Mouse (Mus musculus) T-helper 1 cell (primary cell): Measurements from ENCODE around the gene Obp2b.
"Not testable (repeated sequence)": the region's sequence is repeated elsewhere in the genome, so short reads cannot be mapped to it uniquely, and the experiment has no call there.

Experiments used
- in situ Hi-C: fragments of 300-600 bp; cut with MboI, MseI; formaldehyde crosslinking; loops from one replicate; pipeline ENCODE4 v1.15.1; 2025; ENCODE audit warnings: high pct_unique_total_duplicates

Gene Obp2b

DNA sequence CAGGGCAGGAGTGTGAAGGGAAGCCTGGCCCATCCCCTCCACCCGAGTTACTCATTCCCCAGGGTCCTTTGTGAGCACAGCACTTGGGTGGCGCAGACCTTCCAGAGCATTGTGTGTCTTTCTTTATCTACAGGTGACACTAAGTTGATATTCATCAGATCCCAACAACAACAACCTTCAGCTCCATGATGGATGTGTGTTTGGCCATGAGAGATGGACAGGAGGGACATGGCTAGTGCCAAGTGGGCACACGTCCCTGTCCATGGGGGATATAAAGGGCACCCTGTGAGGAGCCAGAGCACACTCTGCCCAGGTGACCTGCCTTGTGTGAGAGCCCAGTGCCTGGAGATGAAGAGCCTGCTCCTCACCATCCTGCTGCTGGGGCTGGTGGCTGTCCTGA lies at the start of gene Obp2b:
Gene Obp2b (plus strand): TSS at position 301 of the 400 bp plus-strand sequence.
- in situ Hi-C loops: not testable (repeated sequence)

DNA sequence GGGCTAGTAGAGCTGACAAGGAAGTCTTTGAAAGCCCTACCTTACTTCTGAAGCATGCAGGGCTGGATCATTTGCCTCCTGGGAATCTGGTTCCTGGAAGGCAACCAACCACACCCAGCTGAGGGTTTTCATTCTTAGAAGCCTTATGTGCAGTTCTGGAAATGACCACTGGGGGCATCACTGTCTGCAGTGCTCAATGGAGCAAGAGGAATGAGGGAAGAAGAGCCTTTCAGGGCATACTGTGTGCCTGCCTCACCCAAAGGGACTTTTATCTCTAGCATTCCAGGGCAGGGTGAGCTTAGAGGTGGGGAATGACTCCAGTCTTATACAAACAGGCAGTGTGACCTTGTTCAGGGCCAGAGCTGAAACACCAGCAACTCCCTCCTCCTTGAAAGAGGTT lies 42.2 kb upstream of the Obp2b start:
- in situ Hi-C loops: no loop called here

DNA sequence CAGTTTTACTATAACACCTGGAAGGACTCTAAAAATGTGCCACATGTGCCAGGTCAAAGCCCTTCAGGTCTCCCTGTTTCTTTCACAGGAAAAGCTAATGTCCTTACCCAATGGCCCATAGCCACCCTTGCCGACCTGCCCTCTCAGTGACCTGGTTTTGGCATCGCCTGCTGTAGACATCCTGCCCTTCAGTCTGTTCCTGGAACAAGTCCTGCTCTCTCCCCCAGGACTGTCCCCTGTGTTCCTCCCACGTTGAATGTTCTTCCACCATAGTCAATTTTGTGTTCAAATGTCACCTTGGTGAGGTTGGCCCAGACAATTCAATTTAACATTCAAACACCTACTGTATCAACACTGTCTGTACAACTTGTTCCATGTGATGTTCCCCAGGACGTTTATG lies 39.9 kb upstream of the Obp2b start:
- in situ Hi-C loops: no loop called here

- in situ Hi-C loops: no loop called here
These were observed 38.1 kb upstream of the Obp2b start for GRCm38 (mm10) chr2:25698696-25699095.

- in situ Hi-C loops: loop anchor here (5.0 to 10.0 kb wide), 2 partner anchors 42 to 815 kb away; partner anchors contain the start of genes Lcn5 and Notch1
These were observed 37.1 kb upstream of the Obp2b start, which contains the start of gene Obp2a for GRCm38 (mm10) chr2:25699743-25700142. Obp2a (plus strand) TSS chr2:25700043.

GRCm38 (mm10) chr2:25701001-25701400 lies 35.8 kb upstream of the Obp2b start:
- in situ Hi-C loops: loop anchor here (5.0 to 10.0 kb wide), 2 partner anchors 44 to 814 kb away; partner anchors contain the start of genes Lcn5 and Notch1

- in situ Hi-C loops: loop anchor here (5.0 to 10.0 kb wide), 2 partner anchors 46 to 811 kb away; partner anchors contain the start of genes Lcn5 and Notch1
These were observed 33.1 kb upstream of the Obp2b start for GRCm38 (mm10) chr2:25703706-25704105.

- in situ Hi-C loops: loop anchor here (10.0 kb wide), 1 partner anchor 808 kb away; the partner anchor contains the start of gene Notch1
These were observed 29.9 kb upstream of the Obp2b start, which contains the start of gene Bmyc for GRCm38 (mm10) chr2:25706643-25707481. Bmyc (plus strand) TSS chr2:25706739.

- in situ Hi-C loops: loop anchor here (10.0 kb wide), 1 partner anchor 807 kb away; the partner anchor contains the start of gene Notch1
These were observed 28.7 kb upstream of the Obp2b start for GRCm38 (mm10) chr2:25708121-25708520.

DNA sequence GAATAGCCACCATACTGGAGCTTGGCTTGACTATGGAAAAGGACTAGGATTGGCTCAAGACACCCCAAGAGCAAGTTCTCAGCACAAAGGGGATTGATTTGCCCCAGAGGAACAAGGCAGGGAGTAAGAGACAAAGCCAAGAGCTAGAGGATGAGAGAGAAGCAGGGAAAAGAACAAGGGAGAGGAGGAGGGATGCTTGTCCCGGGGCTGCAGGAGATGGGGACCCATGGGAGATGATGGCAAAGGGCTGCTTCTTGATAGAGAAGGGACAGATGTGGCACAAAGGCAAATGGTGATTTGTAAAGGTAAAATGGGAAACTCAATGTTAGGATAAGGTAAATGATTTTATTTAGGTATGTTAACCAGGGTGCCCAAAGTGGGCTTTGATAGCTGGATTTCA lies 27.8 kb upstream of the Obp2b start:
- in situ Hi-C loops: loop anchor here (10.0 kb wide), 1 partner anchor 806 kb away; the partner anchor contains the start of gene Notch1

GRCm38 (mm10) chr2:25709791-25710190 lies 27.0 kb upstream of the Obp2b start:
- in situ Hi-C loops: loop anchor here (10.0 kb wide), 1 partner anchor 805 kb away; the partner anchor contains the start of gene Notch1

DNA sequence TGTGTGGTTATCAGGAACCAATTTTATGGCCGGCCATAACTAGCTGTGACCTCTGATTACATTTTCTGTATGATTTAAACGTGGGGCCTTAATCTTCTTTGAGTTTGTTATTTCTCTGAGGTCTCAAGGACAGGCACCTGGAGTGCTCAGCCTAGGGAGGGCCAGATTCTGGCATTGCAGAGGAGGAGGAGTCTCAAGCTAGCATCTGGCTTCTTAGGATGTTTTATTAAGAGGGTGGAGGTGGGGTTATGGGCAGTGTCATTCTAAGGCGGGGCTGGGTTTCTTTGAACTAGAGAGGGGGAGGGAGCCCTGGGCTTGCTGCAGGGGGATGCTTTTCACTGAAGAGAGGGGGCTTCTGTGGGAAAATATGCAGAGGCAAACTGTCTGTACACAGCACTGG lies 25.2 kb upstream of the Obp2b start:
- in situ Hi-C loops: not testable (repeated sequence)

GRCm38 (mm10) chr2:25717222-25717621 lies 19.6 kb upstream of the Obp2b start:
- in situ Hi-C loops: loop anchor here (5.0 kb wide), 1 partner anchor 35 kb away; no protein-coding TSS in a partner anchor

GRCm38 (mm10) chr2:25733199-25733930 lies 3.4 kb upstream of the Obp2b start:
- in situ Hi-C loops: no loop called here

DNA sequence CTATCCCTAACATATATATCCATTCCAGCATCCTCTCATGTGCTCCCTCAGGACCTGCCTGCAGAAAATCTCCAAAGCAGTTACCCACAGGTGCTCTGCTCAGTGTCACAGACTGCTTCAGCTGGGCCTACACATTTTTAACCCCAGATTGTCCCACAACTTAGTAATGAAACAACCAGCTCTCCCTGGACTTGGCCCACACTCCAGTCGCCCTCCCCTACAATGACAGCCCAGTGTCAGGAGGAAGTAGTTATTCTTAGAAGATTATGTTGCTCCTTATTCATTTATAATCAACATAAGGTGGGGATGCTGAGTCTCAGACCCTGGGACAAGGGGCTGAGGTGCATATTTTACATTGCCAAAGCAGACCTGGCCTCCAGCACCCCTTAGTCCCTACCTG lies 4.9 kb downstream of the Obp2b start:
- in situ Hi-C loops: no loop called here

DNA sequence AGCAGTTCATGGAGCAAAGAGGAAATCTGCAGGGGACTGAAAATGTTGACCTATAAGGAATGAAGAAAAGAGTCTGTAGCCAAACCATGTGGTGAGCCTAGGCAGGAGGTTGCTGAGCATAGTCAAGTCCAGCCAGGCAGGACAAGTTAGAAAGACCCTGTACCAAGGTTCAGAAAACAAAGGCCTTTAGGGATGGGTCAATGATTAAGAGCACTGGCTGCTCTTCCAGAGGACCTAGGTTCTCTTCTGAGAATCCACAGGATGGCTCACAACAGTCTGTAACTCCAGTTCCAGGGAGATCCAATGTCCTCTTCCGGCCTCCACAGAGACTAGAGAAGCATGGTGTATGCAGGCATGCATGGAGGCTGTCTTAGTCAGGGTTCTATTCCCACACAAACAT lies 17.4 kb downstream of the Obp2b start:
- in situ Hi-C loops: loop anchor here (5.0 kb wide), 1 partner anchor 37 kb away; no protein-coding TSS in a partner anchor

GRCm38 (mm10) chr2:25758064-25758625 lies 21.3 kb downstream of the Obp2b start:
- in situ Hi-C loops: no loop called here

DNA sequence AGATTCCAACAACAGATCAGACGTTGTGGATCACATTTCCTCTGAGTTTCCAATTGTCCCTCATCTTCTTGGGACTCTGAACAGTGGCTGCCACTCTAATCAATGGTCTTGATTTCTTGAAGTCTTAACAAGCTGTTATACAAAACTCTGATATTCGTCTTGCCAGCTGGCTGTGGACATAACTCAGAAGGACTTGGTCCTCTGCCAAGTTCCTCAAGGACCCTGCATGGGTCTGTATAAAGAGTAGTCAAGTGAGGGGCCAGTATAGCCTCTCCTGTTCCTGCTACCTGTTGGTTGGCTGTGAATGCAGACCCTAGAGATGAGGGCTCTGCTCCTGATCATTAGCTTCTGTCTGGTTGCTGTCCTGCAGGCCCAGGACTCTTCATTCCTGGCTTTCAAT lies 28.5 kb downstream of the Obp2b start, which contains the start of gene Lcn3:
Gene Lcn3 (plus strand): TSS at position 301 of the 400 bp plus-strand sequence.
- in situ Hi-C loops: no loop called here

GRCm38 (mm10) chr2:25767764-25768163 lies 31.0 kb downstream of the Obp2b start:
- in situ Hi-C loops: no loop called here

- in situ Hi-C loops: loop anchor here (10.0 kb wide), 1 partner anchor 119 kb away; the partner anchor contains the start of genes Lcn5 and Lcn8
These were observed 36.7 kb downstream of the Obp2b start for GRCm38 (mm10) chr2:25773507-25773906.

DNA sequence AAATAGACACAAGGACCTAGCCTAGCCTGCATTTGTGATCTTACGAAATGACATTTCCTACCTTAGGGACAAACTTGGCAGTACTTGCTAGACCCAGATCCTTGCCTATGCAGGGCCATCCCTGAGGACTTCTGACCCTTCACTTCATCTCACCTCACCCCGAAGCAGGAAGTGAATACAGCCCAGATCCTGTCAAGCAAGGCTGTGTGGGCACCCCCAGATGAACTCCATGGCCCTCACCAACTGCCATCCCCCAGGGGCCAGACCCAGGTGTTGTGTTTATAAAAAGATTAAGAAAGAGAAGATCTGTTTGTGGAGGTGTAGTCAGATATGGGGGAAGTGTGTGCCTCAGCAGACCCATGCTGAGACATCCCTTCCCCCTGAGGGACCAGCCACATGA lies 37.8 kb downstream of the Obp2b start:
- in situ Hi-C loops: loop anchor here (10.0 kb wide), 1 partner anchor 120 kb away; the partner anchor contains the start of genes Lcn5 and Lcn8
